Mouse (Mus musculus) limb, embryonic 12.5 days (tissue): ENCODE results near the gene Zfp935. TPM values are rescaled to one million over a fixed set of nuclear protein-coding genes. Genes with fewer than 3 reads are reported as not detected.

Experiments used
- microRNA-seq: library from miRNA; unstranded; fragments of <30 nt; microRNA quantifications from one replicate; pipeline ENCODE4, GENCODE M21; 2017
- polyA plus RNA-seq: library from polyadenylated mRNA; unstranded; fragments of >200 nt; fragmentation: Nextera tagmentation; extraction: Ambion mirVana; gene quantifications from 2 replicates; pipeline ENCODE4 v1.2.1, GENCODE M21; 2016

Zfp935 gene
- polyA plus RNA-seq, 1 experiment from 2014 or later = not detected

Small RNA genes within 50 kb of the gene (microRNA-seq; reads per million reads assigned to microRNA genes)
- not detected for gene Gm22256

Other genes starting within 250 kb of the Zfp935 start
- gene Gm3604, start 175.3 kb downstream of the Zfp935 start, polyA plus RNA-seq = 4.1 and 4.2 TPM in 2 replicates
- 18.6 and 18.8 TPM in 2 replicates for gene Gm49359, start 91.7 kb downstream of the Zfp935 start, polyA plus RNA-seq
- 28.6 and 29.8 TPM in 2 replicates for gene Zfp934, start 12.7 kb upstream of the Zfp935 start, polyA plus RNA-seq
- gene 6720489N17Rik, start 65.7 kb upstream of the Zfp935 start, polyA plus RNA-seq = 15.0 and 16.8 TPM in 2 replicates
- 38.5 and 45.0 TPM in 2 replicates for gene Platr25, start 202.2 kb upstream of the Zfp935 start, polyA plus RNA-seq
- gene Gm5141, start 227.3 kb upstream of the Zfp935 start, polyA plus RNA-seq = 15.6 and 16.4 TPM in 2 replicates